Mouse (Mus musculus) ES-E14 (cell line): ENCODE data around the gene Mnt. TPM values are rescaled to one million over a fixed set of nuclear protein-coding genes. Genes with fewer than 3 reads are reported as not detected.

Source experiments
- DNase-seq: peaks from one replicate; pipeline ENCODE4 v3.0.0-alpha.2; 2013; ENCODE audit warnings: low read depth, low spot score
- H3K27ac ChIP-seq: 2 replicates; pipeline ENCODE4 v1.5.1; 2012; ENCODE audit warnings: low read depth, mild to moderate bottlenecking, low read length, moderate library complexity, mixed read lengths; ENCODE audit not compliant: poor library complexity, insufficient read depth, severe bottlenecking
- H3K36me3 ChIP-seq: 2 replicates; pipeline ENCODE4 v1.6.1; 2012; ENCODE audit warnings: mild to moderate bottlenecking, low read length, moderate library complexity, mixed read lengths; ENCODE audit not compliant: control insufficient read depth, poor library complexity, insufficient read depth, severe bottlenecking
- H3K4me1 ChIP-seq, 2 experiments: fragments of 150-350 bp in 1 of 2; sonication (generic) in 1 of 2; 2 replicates each; pipeline ENCODE4 v1.6.1; 2012; ENCODE audit warnings: low read length in 2 of 2, mild to moderate bottlenecking in 1 of 2, mixed read lengths in 1 of 2; ENCODE audit not compliant: control insufficient read depth in 2 of 2, insufficient read depth in 2 of 2, poor library complexity in 1 of 2
- H3K4me3 ChIP-seq, 2 experiments: fragments of 150-350 bp in 1 of 2; sonication (generic) in 1 of 2; 2 replicates each; pipeline ENCODE4 v1.5.1; 2012; ENCODE audit warnings: low read length in 2 of 2, low read depth in 1 of 2, mild to moderate bottlenecking in 1 of 2, mixed read lengths in 1 of 2; ENCODE audit not compliant: insufficient read depth in 1 of 2, poor library complexity in 1 of 2, severe bottlenecking in 1 of 2
- H3K9ac ChIP-seq: 2 replicates; pipeline ENCODE4 v1.6.1; 2012; ENCODE audit warnings: low read depth, mild to moderate bottlenecking, low read length, mixed read lengths; ENCODE audit not compliant: poor library complexity, insufficient read depth, severe bottlenecking
- H3K9me3 ChIP-seq: fragments of 150-350 bp; sonication (generic); 2 replicates; pipeline ENCODE4 v1.6.1; 2012; ENCODE audit warnings: low read depth, mild to moderate bottlenecking, low read length; ENCODE audit not compliant: control insufficient read depth, insufficient read depth
- CHD2 ChIP-seq: IDR thresholded peaks from 2 replicates; pipeline ENCODE4 v1.6.1; 2014; ENCODE audit warnings: mild to moderate bottlenecking, low read depth, low read length, inconsistent platforms
- HCFC1 ChIP-seq: IDR thresholded peaks from 2 replicates; pipeline ENCODE4 v1.6.1; 2012; ENCODE audit warnings: low read length, inconsistent platforms, borderline replicate concordance; ENCODE audit not compliant: insufficient read depth
- MAFK ChIP-seq: IDR thresholded peaks from 2 replicates; pipeline ENCODE4 v1.6.1; 2014; ENCODE audit warnings: mild to moderate bottlenecking, low read depth, low read length, inconsistent platforms; ENCODE audit not compliant: insufficient read depth
- ZC3H11A ChIP-seq: IDR thresholded peaks from 2 replicates; pipeline ENCODE4 v1.6.1; 2012; ENCODE audit warnings: low read depth, mild to moderate bottlenecking, inconsistent platforms, low read length, borderline replicate concordance
- ZNF384 ChIP-seq: IDR thresholded peaks from 2 replicates; pipeline ENCODE4 v1.6.1; 2012; ENCODE audit warnings: low read depth, low read length, inconsistent platforms
- in situ Hi-C, 2 experiments: fragments of 600-800 bp; cut with MboI; formaldehyde crosslinking; loops; one replicate each; pipeline ENCODE4 v1.15.1; 2025; ENCODE audit warnings: low sequenced_read_pairs in 2 of 2, inconsistent platforms in 1 of 2; ENCODE audit not compliant: unreplicated experiment in 2 of 2
- total RNA-seq: library from RNA; depleted of rRNA; stranded (reverse); fragments of 300-350 nt; gene quantifications from 2 replicates; pipeline ENCODE4 v1.2.3, GENCODE M21; 2012

The Mnt gene
- total RNA-seq, 1 experiment: 10.2 TPM

DNA sequence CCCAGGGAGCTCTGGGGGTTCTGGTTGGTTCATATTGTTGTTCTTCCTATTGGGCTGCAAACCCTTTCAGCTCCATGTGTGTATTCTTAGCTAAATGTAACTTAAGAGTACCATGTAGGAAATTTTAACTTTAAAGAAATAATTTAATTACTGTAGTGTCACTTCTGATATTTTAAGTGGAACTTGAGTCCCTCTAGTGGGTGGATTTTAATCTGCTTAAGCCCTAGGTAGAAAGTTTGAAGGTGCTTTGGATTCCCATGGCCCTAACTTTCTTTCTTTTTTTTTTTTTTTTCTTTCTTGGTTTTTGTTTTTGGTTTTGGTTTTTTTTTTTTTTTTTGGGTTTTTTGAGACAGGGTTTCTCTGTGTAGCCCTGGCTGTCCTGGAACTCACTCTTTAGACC lies 14.9 kb upstream of the Mnt start:
- no peaks in the 10 kb centered on the region for H3K9me3 ChIP-seq
- no peaks in the 10 kb centered on the region for H3K4me1 ChIP-seq
- in situ Hi-C loops: no loop called here
- no peak for DNase-seq
- H3K4me3 ChIP-seq: no peak overlapping the region
- H3K9ac ChIP-seq: no peak overlapping the region
- H3K36me3 ChIP-seq: peaks cover 19% of the 10 kb centered on the region
- no peak for TF ChIP-seq CHD2
- no peak for TF ChIP-seq MAFK
- TF ChIP-seq ZNF384: no peak
- no peak for TF ChIP-seq HCFC1
- TF ChIP-seq ZC3H11A: no peak
- no peak overlapping the region for H3K27ac ChIP-seq

DNA sequence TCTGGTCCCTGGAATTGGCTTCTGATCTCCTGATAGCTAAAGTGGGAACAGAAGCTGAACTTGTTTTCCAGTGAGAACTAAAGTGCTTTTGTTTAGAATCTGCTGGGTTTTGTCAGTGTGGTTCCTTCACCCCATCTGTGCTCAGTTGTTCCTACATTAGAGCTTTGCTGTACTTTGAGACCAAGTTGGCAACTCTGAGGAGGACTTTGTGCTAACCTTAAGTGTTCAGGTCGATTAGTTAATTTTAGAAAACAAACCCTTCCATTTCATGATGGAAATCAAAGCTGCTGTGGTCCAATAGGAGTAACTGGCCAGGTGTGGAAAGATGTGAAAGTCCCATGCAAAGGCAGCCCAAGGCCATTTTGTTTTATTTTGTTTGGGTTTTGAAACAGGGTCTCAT lies 9.8 kb upstream of the Mnt start:
- H3K9ac ChIP-seq: no peak overlapping the region
- no peaks in the 10 kb centered on the region for H3K9me3 ChIP-seq
- no peak overlapping the region for H3K4me3 ChIP-seq
- H3K27ac ChIP-seq: no peak overlapping the region
- DNase-seq: no peak
- peaks cover 19% of the 10 kb centered on the region for H3K36me3 ChIP-seq
- in situ Hi-C loops: no loop called here
- peaks cover 0 to 3% of the 10 kb centered on the region in 2 experiments; a peak in 1 of 4 replicates for H3K4me1 ChIP-seq
- TF ChIP-seq ZNF384 (no peak), ZC3H11A (no peak), HCFC1 (no peak), CHD2 (no peak), MAFK (no peak)

DNA sequence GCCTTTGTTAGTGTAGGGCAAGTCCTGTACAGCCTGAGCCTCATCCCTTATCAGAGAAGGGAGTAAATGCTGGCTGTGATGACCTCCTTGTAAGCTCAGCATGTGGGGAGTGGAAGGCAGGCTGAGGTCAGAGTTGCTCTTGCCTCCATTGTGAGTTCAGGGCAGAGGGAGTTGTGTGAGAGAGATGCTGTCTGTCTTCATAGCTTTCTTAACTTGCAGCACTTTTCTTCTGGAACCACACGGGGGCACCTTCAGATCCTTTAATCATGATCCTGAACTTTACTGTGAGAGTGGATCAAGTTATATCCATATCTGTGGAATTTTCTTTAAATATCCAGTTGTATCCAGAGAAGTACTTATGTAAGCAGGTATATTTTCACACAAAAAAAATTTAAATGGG lies 9.3 kb upstream of the Mnt start:
- no peaks in the 10 kb centered on the region for H3K9me3 ChIP-seq
- peaks cover 18% of the 10 kb centered on the region for H3K36me3 ChIP-seq
- TF ChIP-seq ZNF384 (no peak), ZC3H11A (no peak), HCFC1 (no peak), MAFK (no peak), CHD2 (no peak)
- H3K27ac ChIP-seq: no peak overlapping the region
- in situ Hi-C loops: no loop called here
- H3K4me1 ChIP-seq: peaks cover 2 to 7% of the 10 kb centered on the region in 2 experiments; a peak in 1 of 4 replicates
- DNase-seq: no peak
- no peak overlapping the region for H3K9ac ChIP-seq
- no peak overlapping the region for H3K4me3 ChIP-seq

DNA sequence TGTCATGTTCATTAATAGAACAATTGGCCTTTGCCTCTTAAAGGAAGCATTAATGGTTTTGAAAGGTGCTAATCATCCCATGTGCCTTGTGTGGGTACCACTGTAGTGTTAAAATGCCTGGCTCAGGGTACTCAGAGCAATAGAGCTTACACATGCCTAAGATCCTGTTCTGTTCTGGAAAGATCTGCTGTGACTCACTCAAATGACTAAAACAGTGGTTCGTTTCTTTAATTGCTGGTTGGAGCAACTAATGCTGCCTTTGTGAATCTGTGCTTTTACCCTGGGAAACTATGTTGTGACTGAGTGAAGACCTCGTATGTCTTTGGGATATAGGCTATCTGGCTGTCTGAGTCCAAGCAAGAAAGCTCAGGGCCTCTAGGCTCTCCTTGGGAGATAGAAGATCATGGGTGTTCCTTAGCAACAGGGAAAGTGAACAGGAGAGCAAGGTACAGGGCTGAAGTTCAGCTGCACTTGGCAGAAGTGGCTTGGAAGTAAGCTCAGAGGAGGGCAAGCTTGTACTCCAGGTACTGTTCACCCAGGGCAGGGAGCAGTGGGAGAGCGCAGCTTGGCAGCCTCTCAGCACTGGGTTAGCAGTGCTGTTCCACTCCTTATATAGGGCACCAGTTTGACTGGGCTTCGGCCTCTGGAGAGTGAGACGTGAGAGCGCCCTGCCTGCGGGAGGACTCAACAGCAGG lies 7.8 kb upstream of the Mnt start:
- Histone ChIP-seq H3K27ac (no peak overlapping the region), H3K36me3 (peaks cover 9% of the 10 kb centered on the region), H3K4me3 (no peak overlapping the region), H3K9ac (no peak overlapping the region), H3K9me3 (no peaks in the 10 kb centered on the region), H3K4me1 (peaks cover 2 to 10% of the 10 kb centered on the region in 2 experiments; a peak in 2 of 4 replicates)
- DNase-seq: no peak
- in situ Hi-C loops: no loop called here
- TF ChIP-seq ZNF384 (no peak), CHD2 (no peak), MAFK (no peak), HCFC1 (no peak), ZC3H11A (no peak)
